Mouse (Mus musculus) bone marrow macrophage, adult 2 months (primary cell): ENCODE results near the gene Tbl3.

ENCODE experiments used
- CTCF ChIP-seq: IDR thresholded peaks from 2 replicates; pipeline ENCODE4 v1.5.1; 2012; ENCODE audit warnings: low read depth, mild to moderate bottlenecking, low read length, moderate library complexity
- POLR2A ChIP-seq: IDR thresholded peaks from 2 replicates; pipeline ENCODE4 v1.6.1; 2012; ENCODE audit warnings: mild to moderate bottlenecking, low read depth, low read length, borderline replicate concordance

- TF ChIP-seq POLR2A = no peak
- TF ChIP-seq CTCF = no peak
Measured at GRCm38 (mm10) chr17:24738238-24738637, 30.8 kb upstream of the Tbl3 start.
